Mouse (Mus musculus) kidney, embryonic 16.5 days (tissue): ENCODE measurements at regions not wholly inside any gene's neighbourhood (a gene's known extent, or its start where the extent isn't known, plus 50 kb on each side); places are given as distances from the start of the nearest gene placed in this dataset.
"Not testable (repeated sequence)": the region's sequence is repeated elsewhere in the genome, so short reads cannot be mapped to it uniquely, and the experiment has no call there.

ENCODE experiments used
- ATAC-seq: fragments of 200-750 bp; cut with Nextera tagmentation; 2 replicates; pipeline ENCODE4 v1.8.0; 2017; ENCODE audit warnings: moderate TSS enrichment; ENCODE audit not compliant: low FRiP score, low TSS enrichment
- H3K27ac ChIP-seq: fragments of 300-500 bp; sonication (generic); 2 replicates; pipeline ENCODE4 v1.5.1; 2014; ENCODE audit warnings: low read length
- H3K27me3 ChIP-seq: fragments of 300-500 bp; sonication (generic); 2 replicates; pipeline ENCODE4 v1.6.1; 2014; ENCODE audit warnings: low read length, control low read depth, mixed read lengths; ENCODE audit not compliant: insufficient read depth
- H3K36me3 ChIP-seq: fragments of 300-500 bp; sonication (generic); 2 replicates; pipeline ENCODE4 v1.6.1; 2014; ENCODE audit warnings: low read length, control low read depth, mixed read lengths; ENCODE audit not compliant: insufficient read depth
- H3K4me1 ChIP-seq: fragments of 300-500 bp; sonication (generic); 2 replicates; pipeline ENCODE4 v1.6.1; 2014; ENCODE audit warnings: low read length, control low read depth, mixed read lengths; ENCODE audit not compliant: insufficient read depth
- H3K4me2 ChIP-seq: fragments of 300-500 bp; sonication (generic); replicated peaks from 2 replicates; pipeline ENCODE4 v1.6.1; 2014; ENCODE audit warnings: low read depth, low read length
- H3K4me3 ChIP-seq: fragments of 300-500 bp; sonication (generic); 2 replicates; pipeline ENCODE4 v1.5.1; 2014; ENCODE audit warnings: mild to moderate bottlenecking, low read length
- H3K9ac ChIP-seq: fragments of 300-500 bp; sonication (generic); replicated peaks from 2 replicates; pipeline ENCODE4 v1.6.1; 2014; ENCODE audit warnings: low read length
- H3K9me3 ChIP-seq: fragments of 300-500 bp; sonication (generic); 2 replicates; pipeline ENCODE4 v1.6.1; 2016; ENCODE audit warnings: low read length, control low read depth
- WGBS: fragments of 180-500 bp; shearing (Covaris S2); extraction: QIAGEN DNeasy Blood & Tissue Kit; methylation state at CpG from one replicate; pipeline ENCODE4 v1.1.7; 2014; 5-methylcytosine and 5-hydroxymethylcytosine counted together

GRCm38 (mm10) chr17:76499981-76500380, 948.2 kb upstream of the Fam98a start:
- H3K36me3 ChIP-seq, H3K9me3 ChIP-seq, H3K4me3 ChIP-seq, H3K9ac ChIP-seq, H3K27me3 ChIP-seq, H3K27ac ChIP-seq, H3K4me1 ChIP-seq, H3K4me2 ChIP-seq, ATAC-seq: not testable (repeated sequence)

DNA sequence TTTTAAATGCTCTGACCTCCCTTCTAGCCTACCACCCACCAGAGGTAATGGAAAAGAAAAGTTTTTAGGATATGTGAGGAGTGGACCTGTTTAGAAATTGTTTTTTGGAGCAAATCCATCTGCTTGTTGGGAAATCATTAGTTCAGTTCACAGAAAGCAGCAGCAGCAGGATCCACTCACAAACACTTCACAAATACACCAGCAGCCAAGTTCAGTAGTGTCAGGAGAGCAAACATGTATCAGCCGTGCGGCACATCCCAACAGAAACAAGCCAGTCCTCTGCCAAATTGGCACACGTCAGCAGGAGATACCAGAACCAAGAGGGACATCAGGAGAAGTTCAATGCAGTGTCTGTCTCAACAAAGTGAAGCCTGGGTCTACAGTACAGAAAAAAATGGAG, 935.6 kb upstream of the Fam98a start:
- ATAC-seq, result no peak
- no peaks in the 10 kb centered on the region for H3K27me3 ChIP-seq

DNA sequence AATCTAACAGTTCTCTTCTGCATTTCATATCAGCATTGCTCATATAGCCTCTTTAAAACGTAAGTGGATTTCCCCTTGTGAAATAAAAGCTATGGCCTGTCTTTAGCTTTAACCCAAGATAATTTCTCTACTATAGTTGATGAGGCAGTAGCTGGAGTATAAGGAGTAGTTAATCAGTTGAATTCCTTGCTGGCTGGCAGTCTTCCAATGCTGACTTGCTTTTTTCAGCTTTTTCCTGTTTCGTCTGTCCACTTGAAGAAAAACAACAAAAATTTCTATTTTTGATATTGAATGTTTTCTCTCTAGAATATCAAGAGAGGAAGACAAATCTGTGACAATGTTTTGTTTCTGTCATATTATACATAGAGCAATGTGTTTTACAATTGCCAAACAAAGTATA, 932.4 kb upstream of the Fam98a start:
- Histone ChIP-seq H3K4me2 (no peak overlapping the region), H3K27me3 (no peaks in the 10 kb centered on the region), H3K4me3 (no peak overlapping the region), H3K4me1 (no peaks in the 10 kb centered on the region), H3K36me3 (no peaks in the 10 kb centered on the region), H3K9me3 (no peaks in the 10 kb centered on the region), H3K27ac (no peak overlapping the region), H3K9ac (no peak overlapping the region)
- ATAC-seq, result no peak
- 51% methylated on average over 2 of the region's 2 CpGs for WGBS

More for the DNA sequence above, 935.6 kb upstream of the Fam98a start:
- WGBS, result 95% methylated on average over 3 of the region's 3 CpGs
- Histone ChIP-seq H3K36me3 (no peaks in the 10 kb centered on the region), H3K9ac (no peak overlapping the region), H3K4me2 (no peak overlapping the region), H3K4me1 (no peaks in the 10 kb centered on the region), H3K4me3 (no peak overlapping the region), H3K9me3 (no peaks in the 10 kb centered on the region), H3K27ac (no peak overlapping the region)

DNA sequence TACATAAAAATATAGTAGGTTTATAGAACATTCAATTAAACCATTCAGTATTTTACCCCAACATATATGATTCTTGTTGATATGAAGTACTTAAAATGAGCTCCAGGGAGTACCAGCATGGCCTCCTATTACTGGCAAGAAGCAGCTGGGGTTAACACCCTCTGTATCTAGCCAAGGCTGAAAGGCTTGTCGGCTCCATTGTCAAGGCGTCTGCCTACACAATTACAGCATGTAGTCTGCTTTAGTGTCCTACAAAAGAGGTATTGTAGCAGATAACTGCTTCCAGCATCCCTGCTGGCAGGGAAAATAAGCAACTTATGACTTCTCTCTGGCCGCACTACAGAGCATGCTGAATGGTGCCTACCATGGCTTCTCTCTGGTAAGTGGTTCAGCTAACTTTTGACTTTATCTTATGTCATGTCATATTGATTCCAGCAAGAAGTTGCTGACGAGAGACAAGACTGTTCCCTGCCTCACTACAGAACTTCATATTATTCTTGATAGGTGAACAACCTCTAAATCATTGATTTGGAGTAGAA, 899.6 kb upstream of the Fam98a start:
- WGBS, result 72% methylated on average over 4 of the region's 4 CpGs
- Histone ChIP-seq H3K27ac (no peak overlapping the region), H3K9ac (no peak overlapping the region), H3K4me2 (no peak overlapping the region), H3K36me3 (no peaks in the 10 kb centered on the region), H3K27me3 (no peaks in the 10 kb centered on the region), H3K4me3 (no peak overlapping the region), H3K9me3 (no peaks in the 10 kb centered on the region), H3K4me1 (no peaks in the 10 kb centered on the region)
- no peak for ATAC-seq
